Mouse (Mus musculus) kidney, embryonic 14.5 days (tissue): ENCODE results near the gene Egf. TPM values are rescaled to one million over a fixed set of nuclear protein-coding genes. Genes with fewer than 3 reads are reported as not detected.

Source experiments
- ATAC-seq: fragments of 200-750 bp; cut with Nextera tagmentation; 2 replicates; pipeline ENCODE4 v1.8.0; 2017; ENCODE audit warnings: moderate number of reproducible peaks, mild to moderate bottlenecking, moderate TSS enrichment, moderate library complexity; ENCODE audit not compliant: low FRiP score, low TSS enrichment
- H3K27ac ChIP-seq: fragments of 300-500 bp; sonication (generic); 2 replicates; pipeline ENCODE4 v1.5.1; 2014; ENCODE audit warnings: low read depth, mild to moderate bottlenecking, low read length, moderate library complexity, mixed read lengths
- H3K27me3 ChIP-seq: fragments of 300-500 bp; sonication (generic); 2 replicates; pipeline ENCODE4 v1.6.1; 2014; ENCODE audit warnings: mild to moderate bottlenecking, low read length; ENCODE audit not compliant: control insufficient read depth, insufficient read depth
- H3K36me3 ChIP-seq: fragments of 300-500 bp; sonication (generic); 2 replicates; pipeline ENCODE4 v1.6.1; 2014; ENCODE audit warnings: low read length, mixed read lengths; ENCODE audit not compliant: control insufficient read depth, insufficient read depth
- H3K4me1 ChIP-seq: fragments of 300-500 bp; sonication (generic); 2 replicates; pipeline ENCODE4 v1.6.1; 2014; ENCODE audit warnings: low read length, mixed read lengths; ENCODE audit not compliant: control insufficient read depth, insufficient read depth
- H3K4me2 ChIP-seq: fragments of 300-500 bp; sonication (generic); replicated peaks from 2 replicates; pipeline ENCODE4 v1.6.1; 2014; ENCODE audit warnings: low read depth, mild to moderate bottlenecking, low read length
- H3K4me3 ChIP-seq: fragments of 300-500 bp; sonication (generic); 2 replicates; pipeline ENCODE4 v1.5.1; 2014; ENCODE audit warnings: mild to moderate bottlenecking, low read length
- H3K9ac ChIP-seq: fragments of 300-500 bp; sonication (generic); 2 replicates; pipeline ENCODE4 v1.6.1; 2014; ENCODE audit warnings: low read depth, mild to moderate bottlenecking, low read length, moderate library complexity
- H3K9me3 ChIP-seq: fragments of 300-500 bp; sonication (generic); 2 replicates; pipeline ENCODE4 v1.6.1; 2016; ENCODE audit warnings: low read length; ENCODE audit not compliant: control insufficient read depth
- WGBS: fragments of 180-500 bp; shearing (Covaris S2); extraction: QIAGEN DNeasy Blood & Tissue Kit; methylation state at CpG from one replicate; pipeline ENCODE4 v1.1.7; 2014; 5-methylcytosine and 5-hydroxymethylcytosine counted together
- polyA plus RNA-seq: library from polyadenylated mRNA; unstranded; fragments of >200 nt; fragmentation: Nextera tagmentation; extraction: Ambion mirVana; gene quantifications from 2 replicates; pipeline ENCODE4 v1.2.1, GENCODE M21; 2014

Egf gene
- polyA plus RNA-seq, 1 experiment from 2014 or later: 1.8 TPM

- peak overlapping the region; percentile 54 for H3K4me2 ChIP-seq
- no peaks in the 10 kb centered on the region for H3K36me3 ChIP-seq
- no peak overlapping the region for H3K27ac ChIP-seq
- no peaks in the 10 kb centered on the region; the same call in 1 of the 2 replicates for H3K27me3 ChIP-seq
- 0 out of 2 replicates have a peak, but pooled peaks cover 4% of the 10 kb centered on the region for H3K4me1 ChIP-seq
- peak overlapping the region; percentile 56; the same call in 1 of the 2 replicates for H3K4me3 ChIP-seq
- peak; percentile 24 for ATAC-seq
- H3K9me3 ChIP-seq: no peaks in the 10 kb centered on the region
- WGBS: 63% methylated on average over 5 of the region's 5 CpGs
- H3K9ac ChIP-seq: no peak overlapping the region
Measured at GRCm38 (mm10) chr3:129725592-129725991, 29.5 kb downstream of the Egf start.

DNA sequence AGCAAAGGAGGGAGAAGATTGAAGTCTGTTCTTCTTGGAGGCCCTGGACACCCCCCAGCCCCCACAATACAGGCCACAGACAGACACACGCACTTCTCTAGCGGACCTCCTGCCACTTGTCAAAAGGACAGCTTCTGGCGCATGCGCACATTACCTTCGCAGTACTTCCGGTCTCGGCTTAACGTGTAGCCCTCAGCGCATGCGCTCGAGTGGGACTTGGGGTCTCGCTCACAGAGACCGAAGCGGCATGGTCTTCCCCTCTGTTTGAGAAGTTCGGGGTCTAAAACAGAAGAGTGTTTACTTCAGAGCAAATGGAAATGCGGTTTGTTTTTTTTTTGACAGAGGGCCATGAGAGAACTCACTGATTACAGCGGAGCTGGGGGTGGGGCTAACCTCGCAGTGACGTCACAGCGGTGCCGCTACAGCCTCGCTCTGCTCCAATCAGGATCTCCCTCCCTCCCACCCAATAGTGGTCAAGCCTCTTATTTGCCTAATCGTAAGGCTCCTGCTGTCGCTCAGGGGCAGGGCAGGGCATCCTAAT is 30.1 kb downstream of the Egf start:
- peak overlapping the region; percentile 56 for H3K4me3 ChIP-seq
- H3K9me3 ChIP-seq: no peaks in the 10 kb centered on the region
- 0 out of 2 replicates have a peak, but pooled peaks cover 4% of the 10 kb centered on the region for H3K4me1 ChIP-seq
- peak overlapping the region; percentile 54 for H3K4me2 ChIP-seq
- H3K27me3 ChIP-seq: no peaks in the 10 kb centered on the region; the same call in 1 of the 2 replicates
- H3K36me3 ChIP-seq: no peaks in the 10 kb centered on the region
- WGBS: under 1% methylated on average over 24 of the region's 24 CpGs
- peak; percentile 98 for ATAC-seq
- H3K9ac ChIP-seq: peak overlapping the region; percentile 48; the same call in 1 of the 2 replicates
- H3K27ac ChIP-seq: peak overlapping the region; percentile 77; the same call in 1 of the 2 replicates

- 67% methylated on average over 5 of the region's 5 CpGs for WGBS
- Histone ChIP-seq H3K27ac (peak overlapping the region; percentile 77; the same call in 1 of the 2 replicates), H3K9ac (peak overlapping the region; percentile 48; the same call in 1 of the 2 replicates), H3K9me3 (no peaks in the 10 kb centered on the region), H3K4me2 (peak overlapping the region; percentile 54), H3K4me1 (0 out of 2 replicates have a peak, but pooled peaks cover 4% of the 10 kb centered on the region), H3K27me3 (no peaks in the 10 kb centered on the region; the same call in 1 of the 2 replicates), H3K4me3 (peak overlapping the region; percentile 56), H3K36me3 (no peaks in the 10 kb centered on the region)
- ATAC-seq: 0 out of 2 replicates have a peak, but pooled peaks have one; percentile 20
Measured at GRCm38 (mm10) chr3:129724505-129724904, 30.6 kb downstream of the Egf start.

GRCm38 (mm10) chr3:129723311-129723710 is 31.8 kb downstream of the Egf start:
- H3K9ac ChIP-seq: no peak overlapping the region
- H3K4me3 ChIP-seq: no peak overlapping the region
- H3K27me3 ChIP-seq: no peaks in the 10 kb centered on the region; the same call in 1 of the 2 replicates
- H3K36me3 ChIP-seq: no peaks in the 10 kb centered on the region
- 71% methylated on average over 4 of the region's 4 CpGs for WGBS
- no peak for ATAC-seq
- 0 out of 2 replicates have a peak, but pooled peaks cover 4% of the 10 kb centered on the region for H3K4me1 ChIP-seq
- H3K4me2 ChIP-seq: no peak overlapping the region
- no peak overlapping the region for H3K27ac ChIP-seq
- H3K9me3 ChIP-seq: no peaks in the 10 kb centered on the region

DNA sequence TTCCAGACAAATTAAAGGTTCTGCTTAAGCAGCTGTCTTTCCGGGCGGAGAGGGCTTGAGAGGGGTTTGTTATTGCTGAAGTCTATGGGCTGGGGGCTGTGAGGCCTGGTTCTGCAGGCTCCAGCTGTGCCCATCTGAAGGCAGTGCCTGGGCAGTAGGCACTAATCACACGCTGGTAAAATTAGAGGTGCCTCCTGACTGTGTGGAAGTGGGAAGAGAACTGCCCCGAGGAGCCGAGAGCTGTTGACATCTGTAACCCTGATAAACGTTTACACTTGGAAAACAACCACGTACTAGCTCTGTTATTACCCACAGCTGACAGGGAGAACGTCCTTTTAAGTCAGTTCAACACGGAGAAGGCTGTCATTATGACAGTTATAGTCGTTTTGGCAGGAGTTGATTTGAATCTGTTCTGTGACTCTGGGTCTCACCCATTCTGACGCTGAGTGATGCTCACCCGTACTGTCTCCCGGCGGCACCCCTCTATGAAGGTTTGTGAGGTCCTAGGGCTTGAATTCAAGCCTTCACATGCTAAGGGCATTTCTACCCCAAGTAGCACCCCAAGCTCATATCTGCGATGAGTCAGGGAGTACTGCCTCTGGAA is 40.5 kb downstream of the Egf start:
- WGBS: 74% methylated on average over 15 of the region's 15 CpGs
- Histone ChIP-seq H3K9me3 (no peaks in the 10 kb centered on the region), H3K27me3 (no peaks in the 10 kb centered on the region), H3K36me3 (no peaks in the 10 kb centered on the region), H3K4me1 (no peaks in the 10 kb centered on the region), H3K9ac (no peak overlapping the region), H3K4me2 (no peak overlapping the region), H3K27ac (no peak overlapping the region), H3K4me3 (no peak overlapping the region)
- no peak for ATAC-seq

DNA sequence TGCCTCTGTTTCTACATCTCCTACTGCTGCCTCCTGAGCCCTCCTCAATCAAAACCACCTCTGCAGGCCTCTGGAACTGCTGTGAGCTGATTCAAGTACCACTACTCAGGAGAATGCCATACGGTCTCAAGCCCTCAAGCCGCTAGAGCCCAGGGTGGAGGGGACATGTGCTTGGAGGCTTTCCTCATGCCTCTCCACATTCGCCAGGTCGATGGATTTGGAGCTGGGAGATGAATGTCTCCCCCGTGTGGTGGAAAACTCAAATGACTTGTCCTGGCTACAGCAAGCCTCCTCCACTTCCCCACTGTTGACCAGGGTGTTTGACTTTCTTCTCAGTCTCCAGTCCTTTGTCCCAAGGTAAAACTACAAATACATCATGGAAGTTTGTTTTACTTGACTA is 47.0 kb downstream of the Egf start:
- Histone ChIP-seq H3K36me3 (no peaks in the 10 kb centered on the region), H3K4me2 (no peak overlapping the region), H3K4me1 (no peaks in the 10 kb centered on the region), H3K9ac (no peak overlapping the region), H3K4me3 (no peak overlapping the region), H3K27me3 (no peaks in the 10 kb centered on the region), H3K27ac (no peak overlapping the region), H3K9me3 (no peaks in the 10 kb centered on the region)
- WGBS: 20% methylated on average over 5 of the region's 5 CpGs
- peak; percentile 49; the same call in 1 of the 2 replicates for ATAC-seq

DNA sequence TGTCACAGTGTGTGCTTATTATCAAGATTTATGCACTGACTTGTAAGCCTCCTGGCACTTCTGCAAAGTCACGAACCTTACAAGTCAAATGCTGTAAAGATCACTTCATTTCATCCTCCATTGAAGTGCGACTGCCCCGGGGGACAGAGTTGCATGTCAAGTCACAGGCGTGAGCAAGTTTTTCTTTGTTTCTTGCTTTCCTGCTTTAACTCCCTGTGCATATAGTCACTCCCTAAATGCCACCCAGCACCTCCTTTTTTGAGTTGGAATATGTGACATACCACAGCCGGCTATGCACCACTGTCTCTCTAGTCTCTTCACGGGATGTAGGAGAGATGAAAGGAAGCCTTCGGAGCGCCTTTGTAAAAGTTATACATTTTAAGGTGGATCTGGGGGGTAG is 56.2 kb downstream of the Egf start:
- ATAC-seq: peak; percentile 67; the same call in 1 of the 2 replicates

GRCm38 (mm10) chr3:129698365-129698764 is 56.8 kb downstream of the Egf start:
- ATAC-seq: peak; percentile 58; the same call in 1 of the 2 replicates
- peak overlapping the region; percentile 5; the same call in 1 of the 2 replicates for H3K4me2 ChIP-seq

More for the DNA sequence above, 56.2 kb downstream of the Egf start:
- no peak overlapping the region for H3K9ac ChIP-seq
- no peaks in the 10 kb centered on the region for H3K36me3 ChIP-seq
- no peaks in the 10 kb centered on the region for H3K9me3 ChIP-seq
- H3K4me1 ChIP-seq: no peaks in the 10 kb centered on the region
- peak overlapping the region; percentile 5; the same call in 1 of the 2 replicates for H3K4me2 ChIP-seq
- 49% methylated on average over 8 of the region's 8 CpGs for WGBS
- H3K27me3 ChIP-seq: no peaks in the 10 kb centered on the region
- H3K4me3 ChIP-seq: no peak overlapping the region
- H3K27ac ChIP-seq: no peak overlapping the region; the same call in 1 of the 2 replicates

GRCm38 (mm10) chr3:129697691-129698090 is 57.4 kb downstream of the Egf start:
- no peak for ATAC-seq
- 77% methylated on average over 10 of the region's 10 CpGs for WGBS

More at GRCm38 (mm10) chr3:129698365-129698764, 56.8 kb downstream of the Egf start:
- Histone ChIP-seq H3K9ac (no peak overlapping the region), H3K36me3 (no peaks in the 10 kb centered on the region), H3K4me1 (no peaks in the 10 kb centered on the region), H3K9me3 (no peaks in the 10 kb centered on the region), H3K4me3 (no peak overlapping the region), H3K27me3 (no peaks in the 10 kb centered on the region), H3K27ac (no peak overlapping the region; the same call in 1 of the 2 replicates)
- 47% methylated on average over 6 of the region's 6 CpGs for WGBS

More at GRCm38 (mm10) chr3:129697691-129698090, 57.4 kb downstream of the Egf start:
- Histone ChIP-seq H3K4me1 (no peaks in the 10 kb centered on the region), H3K36me3 (no peaks in the 10 kb centered on the region), H3K4me2 (no peak overlapping the region), H3K9me3 (no peaks in the 10 kb centered on the region), H3K9ac (no peak overlapping the region), H3K27ac (no peak overlapping the region), H3K4me3 (no peak overlapping the region), H3K27me3 (no peaks in the 10 kb centered on the region)
